Mouse (Mus musculus) bone marrow macrophage, adult 2 months (primary cell): Measurements from ENCODE around the gene Stk31.

ENCODE experiments used
- CTCF ChIP-seq: IDR thresholded peaks from 2 replicates; pipeline ENCODE4 v1.5.1; 2012; ENCODE audit warnings: low read depth, mild to moderate bottlenecking, low read length, moderate library complexity
- POLR2A ChIP-seq: IDR thresholded peaks from 2 replicates; pipeline ENCODE4 v1.6.1; 2012; ENCODE audit warnings: mild to moderate bottlenecking, low read depth, low read length, borderline replicate concordance

GRCm38 (mm10) chr6:49415971-49416370 lies 20.6 kb downstream of the Stk31 start:
- no peak for TF ChIP-seq CTCF
- no peak for TF ChIP-seq POLR2A
